Mouse (Mus musculus): Measurements from ENCODE around the gene Apex1.

GRCm38 (mm10) chr14:50911356-50911755 is 13.4 kb upstream of the Apex1 start:
- TF ChIP-seq CTCF (IDR thresholded peaks at IDR 0.05; ENCODE audit: low read depth, low read length) (no peak), POLR2A (IDR thresholded peaks at IDR 0.05; ENCODE audit: borderline replicate concordance, low read depth, low read length) (no peak)
